ENCODE assay signal across 26 mouse cellular contexts in the genomic region with DNA sequence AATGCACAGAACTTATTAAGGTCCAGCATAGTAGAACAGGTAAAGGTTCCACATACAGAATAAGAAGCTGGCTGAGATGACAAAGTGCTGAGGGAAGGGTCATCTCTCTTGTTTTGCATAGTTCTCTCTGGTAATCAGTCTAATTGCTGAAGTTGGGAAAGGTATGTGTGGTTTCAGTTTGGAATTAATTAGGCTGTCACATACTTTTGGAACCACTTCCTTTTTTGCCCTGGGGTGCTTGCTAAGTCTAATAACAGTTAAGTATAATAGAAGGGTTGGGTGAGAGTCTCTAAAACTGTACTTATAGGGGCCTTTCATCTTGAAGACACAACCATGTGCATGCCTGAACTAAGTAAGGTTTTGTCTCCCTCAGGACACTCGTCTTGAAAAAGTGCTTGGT. TPM values are rescaled to one million over a fixed set of nuclear protein-coding genes. Genes with fewer than 3 reads are reported as not detected.
"Had no signal": no experiment of that assay in that cellular context is flagged by ENCODE, and none has a peak within 500 bp of the region (broad histone marks: within the 10 kb centered on the region; RNA-seq: fewer than 3 reads in every experiment).

No protein-coding gene starts in this region.

- H3K27ac ChIP-seq: lung, embryonic 15.5 days; macrophage; midbrain, embryonic 13.5 days; midbrain, embryonic 15.5 days; neural tube, embryonic 12.5 days had no signal

- DNase-seq: lung, adult 2 months; lung, postnatal 14 days; lung, postnatal 36 days; retina, postnatal 1 day; right cerebral cortex, adult 18-20 months; right cerebral cortex, postnatal 25 days; right cerebral cortex, postnatal 4 days; spleen, adult 18-20 months; thymus, adult 18-20 months; thymus, postnatal 14 days; thymus, postnatal 36 days had no signal

- H3K9me3 ChIP-seq: lung, embryonic 15.5 days; megakaryocyte, embryonic 14.5 days; midbrain, embryonic 13.5 days; midbrain, embryonic 15.5 days; neural tube, embryonic 12.5 days had no signal

- H3K36me3 ChIP-seq: lung, embryonic 15.5 days; midbrain, embryonic 13.5 days; midbrain, embryonic 15.5 days had no signal

- H3K9ac ChIP-seq: lung, embryonic 15.5 days; midbrain, embryonic 13.5 days; midbrain, embryonic 15.5 days; neural tube, embryonic 12.5 days had no signal

- ATAC-seq: lung, postnatal 0 days; midbrain, embryonic 13.5 days; midbrain, embryonic 15.5 days had no signal

- H3K27me3 ChIP-seq: lung, embryonic 15.5 days; megakaryocyte, embryonic 14.5 days; midbrain, embryonic 13.5 days; midbrain, embryonic 15.5 days; neural tube, embryonic 12.5 days had no signal

- H3K4me3 ChIP-seq: lung, embryonic 15.5 days; midbrain, embryonic 13.5 days; midbrain, embryonic 15.5 days; neural tube, embryonic 12.5 days had no signal

- H3K4me2 ChIP-seq: lung, embryonic 15.5 days; midbrain, embryonic 11.5 days; midbrain, embryonic 13.5 days; midbrain, embryonic 15.5 days; neural tube, embryonic 12.5 days had no signal

RNA-seq across cellular contexts. Expression of gene Tm4sf19, which starts 36.4 kb away (rescaled TPM):
- total RNA-seq: midbrain, postnatal 0 days; monocyte, adult 5-6 weeks had no signal
- polyA plus RNA-seq: liver, embryonic 16.5 days; lung, adult 2 months; lung, embryonic 15.5 days; lung, postnatal 0 days; midbrain, embryonic 11.5 days; midbrain, embryonic 13.5 days; midbrain, embryonic 15.5 days; midbrain, postnatal 0 days; neural tube, embryonic 12.5 days; neural tube, embryonic 14.5 days; stomach, embryonic 14.5 days; stomach, embryonic 16.5 days; thymus, postnatal 0 days had no signal

RNA-seq across cellular contexts. Expression of gene Slc51a, which starts 51.0 kb away (rescaled TPM):
- total RNA-seq: midbrain, postnatal 0 days had no signal

RNA-seq across cellular contexts. Expression of gene Zdhhc19, which starts 59.4 kb away (rescaled TPM):
- total RNA-seq: midbrain, postnatal 0 days; monocyte, adult 5-6 weeks had no signal
- polyA plus RNA-seq: liver, embryonic 16.5 days; lung, adult 2 months; lung, embryonic 15.5 days; lung, postnatal 0 days; macrophage; midbrain, embryonic 11.5 days; midbrain, embryonic 13.5 days; midbrain, embryonic 15.5 days; neural tube, embryonic 12.5 days; neural tube, embryonic 14.5 days; stomach, embryonic 14.5 days; thymus, postnatal 0 days had no signal
